Mouse (Mus musculus): Measurements from ENCODE around the gene Mylk. TPM values are rescaled to one million over a fixed set of nuclear protein-coding genes. Genes with fewer than 3 reads are reported as not detected.

The Mylk gene
- polyA plus RNA-seq, 1 experiment from 2014 or later: 4.1 TPM

DNA sequence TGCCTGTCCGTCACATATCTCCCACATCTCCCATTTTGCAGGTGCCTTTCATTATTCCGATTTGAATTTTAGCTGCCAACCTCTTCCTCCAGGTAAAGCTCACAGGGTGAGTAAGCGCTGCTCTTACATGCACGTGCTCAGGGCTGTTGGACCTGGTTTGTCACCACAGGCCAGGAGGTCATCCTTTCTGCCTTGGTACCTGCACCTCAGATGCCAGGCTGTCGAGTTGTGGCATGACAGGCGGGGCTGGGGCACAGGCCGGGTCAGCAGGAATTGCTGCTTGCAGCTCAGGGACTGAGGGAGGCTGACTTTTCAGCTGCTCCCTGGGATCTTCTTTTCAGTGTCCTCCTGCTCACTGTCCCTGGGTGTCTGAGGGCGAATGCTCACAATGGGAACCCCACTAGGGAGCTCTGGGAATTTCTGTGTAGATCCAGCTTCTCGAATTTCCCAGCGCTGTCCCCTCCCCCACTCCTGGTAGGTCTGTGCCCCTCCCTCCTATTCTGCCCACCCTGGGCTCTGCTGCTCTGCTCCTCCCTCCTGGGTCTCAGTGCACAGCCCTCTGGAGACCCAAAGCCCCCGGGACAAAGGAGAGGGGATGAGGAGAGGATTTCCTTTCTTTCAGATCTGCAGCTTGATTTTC is 3.2 kb downstream of the Mylk start:
- no peaks in the 10 kb centered on the region for H3K36me3 ChIP-seq (replicated peaks)
- no peaks in the 10 kb centered on the region for H3K9me3 ChIP-seq
- H3K4me2 ChIP-seq: no peak overlapping the region
- no peak overlapping the region for H3K4me3 ChIP-seq
- peaks cover 21% of the 10 kb centered on the region for H3K4me1 ChIP-seq
- H3K9ac ChIP-seq: no peak overlapping the region
- WGBS: 12% methylated on average over 11 of the region's 11 CpGs
- peaks cover 18% of the 10 kb centered on the region for H3K27me3 ChIP-seq (replicated peaks)
- H3K27ac ChIP-seq: no peak overlapping the region
- no peak for ATAC-seq (replicated peaks)

- 56% methylated on average over 4 of the region's 4 CpGs for WGBS
- H3K9me3 ChIP-seq: no peaks in the 10 kb centered on the region
Observed at GRCm38 (mm10) chr16:34749536-34749935, 4.5 kb downstream of the Mylk start.

GRCm38 (mm10) chr16:34752026-34752425 is 7.0 kb downstream of the Mylk start:
- H3K4me3 ChIP-seq: no peak overlapping the region
- no peak overlapping the region for H3K27ac ChIP-seq
- WGBS: 65% methylated on average over 3 of the region's 3 CpGs
- no peak overlapping the region for H3K9ac ChIP-seq
- H3K4me1 ChIP-seq: peaks cover 8% of the 10 kb centered on the region
- H3K9me3 ChIP-seq: no peaks in the 10 kb centered on the region
- H3K27me3 ChIP-seq (replicated peaks): no peaks in the 10 kb centered on the region
- ATAC-seq (replicated peaks): no peak
- H3K4me2 ChIP-seq: no peak overlapping the region
- no peaks in the 10 kb centered on the region for H3K36me3 ChIP-seq (replicated peaks)

More at GRCm38 (mm10) chr16:34749536-34749935, 4.5 kb downstream of the Mylk start:
- Histone ChIP-seq H3K4me2 (no peak overlapping the region), H3K27me3 (replicated peaks) (peaks cover 13% of the 10 kb centered on the region; the same call in 1 of the 2 replicates), H3K9ac (no peak overlapping the region), H3K4me1 (peaks cover 21% of the 10 kb centered on the region), H3K4me3 (no peak overlapping the region), H3K36me3 (replicated peaks) (no peaks in the 10 kb centered on the region), H3K27ac (no peak overlapping the region)
- ATAC-seq (replicated peaks): no peak

GRCm38 (mm10) chr16:34752977-34753376 is 8.0 kb downstream of the Mylk start:
- no peak overlapping the region for H3K4me3 ChIP-seq
- no peaks in the 10 kb centered on the region for H3K9me3 ChIP-seq
- no peak for ATAC-seq (replicated peaks)
- H3K4me1 ChIP-seq: peaks cover 6% of the 10 kb centered on the region
- no peak overlapping the region for H3K9ac ChIP-seq
- WGBS: 85% methylated on average over 3 of the region's 3 CpGs
- H3K36me3 ChIP-seq (replicated peaks): no peaks in the 10 kb centered on the region
- no peak overlapping the region for H3K27ac ChIP-seq
- H3K4me2 ChIP-seq: no peak overlapping the region
- no peaks in the 10 kb centered on the region for H3K27me3 ChIP-seq (replicated peaks)

GRCm38 (mm10) chr16:34756991-34757390 is 12.0 kb downstream of the Mylk start:
- WGBS: 63% methylated on average over 7 of the region's 7 CpGs
- H3K36me3 ChIP-seq (replicated peaks): no peaks in the 10 kb centered on the region
- no peak for ATAC-seq (replicated peaks)

DNA sequence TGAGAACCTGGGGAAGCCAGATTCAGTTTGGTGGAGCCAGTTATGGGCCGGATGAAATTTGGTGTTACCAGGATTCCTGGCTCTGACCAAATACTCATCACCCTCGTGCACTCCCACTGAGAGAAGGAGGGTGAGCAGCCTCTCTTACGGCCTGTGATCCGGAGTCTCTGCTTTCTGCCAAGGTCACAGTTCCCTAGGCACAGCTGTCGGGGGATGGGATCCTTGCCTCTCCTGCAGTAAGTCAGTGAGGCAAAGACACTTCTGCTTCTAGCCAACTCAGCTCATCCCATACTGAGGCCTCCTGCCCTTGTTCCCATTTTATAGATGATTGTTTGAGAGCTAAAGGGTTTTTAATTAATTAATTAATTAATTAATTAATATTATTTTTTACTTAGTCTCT is 13.2 kb downstream of the Mylk start:
- Histone ChIP-seq H3K4me3 (no peak overlapping the region), H3K9ac (no peak overlapping the region), H3K4me1 (no peaks in the 10 kb centered on the region), H3K4me2 (no peak overlapping the region), H3K27me3 (replicated peaks) (no peaks in the 10 kb centered on the region), H3K9me3 (no peaks in the 10 kb centered on the region), H3K27ac (no peak overlapping the region), H3K36me3 (replicated peaks) (no peaks in the 10 kb centered on the region)
- WGBS: 44% methylated on average over 5 of the region's 5 CpGs
- no peak for ATAC-seq (replicated peaks)

More at GRCm38 (mm10) chr16:34756991-34757390, 12.0 kb downstream of the Mylk start:
- Histone ChIP-seq H3K4me1 (no peaks in the 10 kb centered on the region), H3K4me2 (no peak overlapping the region), H3K4me3 (no peak overlapping the region), H3K27ac (no peak overlapping the region), H3K27me3 (replicated peaks) (no peaks in the 10 kb centered on the region), H3K9me3 (no peaks in the 10 kb centered on the region), H3K9ac (no peak overlapping the region)

DNA sequence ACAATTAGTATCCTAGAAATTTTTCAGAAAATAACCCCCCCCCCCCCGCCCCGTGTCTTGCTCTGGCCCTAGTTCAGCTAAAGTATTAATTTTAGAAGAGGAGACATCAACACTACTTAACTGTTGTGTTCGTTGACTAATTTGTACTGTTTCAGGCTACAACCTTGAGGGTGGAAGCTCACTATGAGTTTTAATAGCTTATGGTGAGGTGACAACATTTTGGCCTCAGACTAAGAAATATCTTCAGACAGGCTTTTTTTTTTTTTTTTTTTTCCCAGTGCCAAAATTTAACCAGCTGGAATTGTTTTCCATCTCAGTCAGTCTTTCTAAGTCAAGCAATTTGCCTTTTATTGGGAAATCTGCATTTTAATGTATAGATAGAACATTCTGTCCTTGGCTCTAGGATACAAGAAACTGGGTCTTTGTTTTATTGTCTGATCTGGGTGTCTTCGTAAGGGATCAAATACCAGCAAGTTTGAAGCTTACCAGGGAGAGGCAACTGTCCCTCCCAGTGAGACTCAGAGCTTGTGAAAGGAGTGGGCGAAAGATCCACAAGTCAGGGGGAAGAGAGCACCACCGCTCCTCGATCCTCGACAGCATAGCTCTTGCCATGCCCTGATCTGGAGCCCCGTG is 19.1 kb downstream of the Mylk start:
- no peaks in the 10 kb centered on the region for H3K9me3 ChIP-seq
- no peak for ATAC-seq (replicated peaks)
- no peaks in the 10 kb centered on the region for H3K4me1 ChIP-seq
- H3K4me3 ChIP-seq: no peak overlapping the region
- no peak overlapping the region for H3K4me2 ChIP-seq
- 79% methylated on average over 9 of the region's 9 CpGs for WGBS
- no peak overlapping the region for H3K27ac ChIP-seq
- no peaks in the 10 kb centered on the region for H3K27me3 ChIP-seq (replicated peaks)
- H3K9ac ChIP-seq: no peak overlapping the region
- H3K36me3 ChIP-seq (replicated peaks): no peaks in the 10 kb centered on the region

GRCm38 (mm10) chr16:34765666-34766065 is 20.7 kb downstream of the Mylk start:
- H3K27ac ChIP-seq: no peak overlapping the region
- H3K27me3 ChIP-seq (replicated peaks): no peaks in the 10 kb centered on the region
- H3K4me1 ChIP-seq: no peaks in the 10 kb centered on the region
- no peak overlapping the region for H3K9ac ChIP-seq
- WGBS: 62% methylated on average over 1 of the region's 1 CpGs
- no peak for ATAC-seq (replicated peaks)
- no peak overlapping the region for H3K4me2 ChIP-seq
- H3K9me3 ChIP-seq: no peaks in the 10 kb centered on the region
- H3K36me3 ChIP-seq (replicated peaks): no peaks in the 10 kb centered on the region
- no peak overlapping the region for H3K4me3 ChIP-seq

GRCm38 (mm10) chr16:34766193-34766592 is 21.2 kb downstream of the Mylk start:
- Histone ChIP-seq H3K36me3 (replicated peaks) (no peaks in the 10 kb centered on the region), H3K27ac (no peak overlapping the region), H3K4me3 (no peak overlapping the region), H3K27me3 (replicated peaks) (no peaks in the 10 kb centered on the region), H3K4me1 (no peaks in the 10 kb centered on the region), H3K9me3 (no peaks in the 10 kb centered on the region), H3K4me2 (no peak overlapping the region), H3K9ac (no peak overlapping the region)
- no peak for ATAC-seq (replicated peaks)
- WGBS: 95% methylated on average over 1 of the region's 1 CpGs

GRCm38 (mm10) chr16:34767443-34767842 is 22.4 kb downstream of the Mylk start:
- H3K9ac ChIP-seq: no peak overlapping the region
- H3K4me2 ChIP-seq: no peak overlapping the region
- no peak overlapping the region for H3K4me3 ChIP-seq
- H3K27me3 ChIP-seq (replicated peaks): no peaks in the 10 kb centered on the region
- no peak overlapping the region for H3K27ac ChIP-seq
- WGBS: 98% methylated on average over 2 of the region's 2 CpGs
- no peaks in the 10 kb centered on the region for H3K9me3 ChIP-seq
- peaks cover 1% of the 10 kb centered on the region for H3K4me1 ChIP-seq
- no peaks in the 10 kb centered on the region for H3K36me3 ChIP-seq (replicated peaks)
- ATAC-seq (replicated peaks): no peak

- H3K9me3 ChIP-seq: no peaks in the 10 kb centered on the region
- no peak overlapping the region for H3K4me3 ChIP-seq
- no peaks in the 10 kb centered on the region for H3K36me3 ChIP-seq (replicated peaks)
- ATAC-seq (replicated peaks): no peak
- peaks cover 11% of the 10 kb centered on the region for H3K4me1 ChIP-seq
- H3K27me3 ChIP-seq (replicated peaks): no peaks in the 10 kb centered on the region
- 53% methylated on average over 4 of the region's 4 CpGs for WGBS
- H3K27ac ChIP-seq: no peak overlapping the region
- no peak overlapping the region for H3K4me2 ChIP-seq
- no peak overlapping the region for H3K9ac ChIP-seq
Observed at GRCm38 (mm10) chr16:34768436-34768835, 23.4 kb downstream of the Mylk start.

DNA sequence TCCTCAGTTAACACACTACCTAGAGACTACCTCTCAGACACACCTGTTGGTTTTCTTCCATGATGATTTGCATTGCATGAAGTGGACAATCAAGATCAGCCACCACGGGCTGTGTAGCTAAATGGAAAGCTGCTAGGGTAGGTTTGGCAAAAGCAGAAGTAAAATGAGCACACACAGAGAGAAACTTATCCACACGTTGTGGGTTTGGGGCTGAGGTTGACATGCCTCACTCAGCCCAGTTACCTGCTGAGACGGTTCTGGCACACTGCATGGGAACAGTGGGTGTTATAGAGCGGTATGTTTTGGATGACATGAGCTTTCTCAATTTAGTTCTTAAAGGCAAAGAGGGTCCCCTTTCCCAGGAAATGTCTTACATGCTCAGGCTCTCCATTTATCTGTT is 25.1 kb downstream of the Mylk start:
- no peak overlapping the region for H3K9ac ChIP-seq
- ATAC-seq (replicated peaks): no peak

DNA sequence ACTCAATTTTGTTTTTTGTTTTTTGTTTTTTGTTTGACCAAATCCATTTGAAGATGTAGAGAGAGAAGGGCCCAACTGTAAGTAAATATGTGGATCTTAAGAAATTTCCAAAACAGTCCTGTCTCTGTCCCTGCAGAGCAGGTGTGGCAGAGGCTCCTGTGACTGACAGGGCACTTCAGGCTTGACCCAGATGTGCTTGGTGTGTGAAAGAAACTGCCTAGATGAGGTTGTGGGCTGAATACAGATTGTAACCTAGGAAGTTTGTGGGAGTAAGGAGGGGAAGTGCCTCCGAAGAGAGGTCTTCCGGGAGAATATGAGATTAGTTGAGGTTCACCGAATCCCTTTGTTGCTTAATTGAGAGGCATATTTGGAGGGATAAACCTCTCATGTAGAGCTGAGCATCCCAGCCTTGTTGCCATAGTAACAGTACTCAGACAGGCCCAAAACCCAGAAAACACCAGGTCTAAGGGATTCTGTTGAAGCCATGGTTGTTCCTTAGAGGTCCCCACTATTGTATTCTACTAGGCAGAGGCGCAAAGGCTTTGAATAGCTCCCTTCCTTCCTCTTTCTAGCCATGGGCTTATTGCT is 27.5 kb downstream of the Mylk start:
- no peak overlapping the region for H3K9ac ChIP-seq
- peak; percentile 93 for ATAC-seq (replicated peaks)
- no peaks in the 10 kb centered on the region for H3K36me3 ChIP-seq (replicated peaks)
- no peak overlapping the region for H3K4me3 ChIP-seq
- no peak overlapping the region for H3K4me2 ChIP-seq
- no peaks in the 10 kb centered on the region for H3K27me3 ChIP-seq (replicated peaks)
- peaks cover 14% of the 10 kb centered on the region for H3K4me1 ChIP-seq
- 2% methylated on average over 4 of the region's 4 CpGs for WGBS
- peak overlapping the region; percentile 19 for H3K27ac ChIP-seq
- H3K9me3 ChIP-seq: no peaks in the 10 kb centered on the region

More for the DNA sequence above, 25.1 kb downstream of the Mylk start:
- WGBS: 95% methylated on average over 4 of the region's 4 CpGs
- Histone ChIP-seq H3K4me2 (no peak overlapping the region), H3K27ac (no peak overlapping the region), H3K27me3 (replicated peaks) (no peaks in the 10 kb centered on the region), H3K4me1 (peaks cover 14% of the 10 kb centered on the region), H3K4me3 (no peak overlapping the region), H3K36me3 (replicated peaks) (no peaks in the 10 kb centered on the region), H3K9me3 (no peaks in the 10 kb centered on the region)

All from midbrain, embryonic 15.5 days (tissue).